Mouse (Mus musculus) heart, embryonic 16.5 days (tissue): ENCODE data around the gene Slc1a3. TPM values are rescaled to one million over a fixed set of nuclear protein-coding genes. Genes with fewer than 3 reads are reported as not detected.

Experiments
- ATAC-seq: fragments of 200-750 bp; cut with Nextera tagmentation; replicated peaks from 2 replicates; pipeline ENCODE4 v1.8.0; 2017; ENCODE audit warnings: moderate number of reproducible peaks; ENCODE audit not compliant: insufficient read depth, low FRiP score; ENCODE audit errors: extremely low read depth
- H3K27ac ChIP-seq: fragments of 300-500 bp; sonication (generic); 2 replicates; pipeline ENCODE4 v1.5.1; 2014; ENCODE audit warnings: mild to moderate bottlenecking, low read length, control low read depth, moderate library complexity
- H3K27me3 ChIP-seq: fragments of 300-500 bp; sonication (generic); 2 replicates; pipeline ENCODE4 v1.6.1; 2014; ENCODE audit warnings: low read length, mixed read lengths; ENCODE audit not compliant: control insufficient read depth, insufficient read depth
- H3K36me3 ChIP-seq: fragments of 300-500 bp; sonication (generic); 2 replicates; pipeline ENCODE4 v1.6.1; 2014; ENCODE audit not compliant: control insufficient read depth, insufficient read depth
- H3K4me1 ChIP-seq: fragments of 300-500 bp; sonication (generic); 2 replicates; pipeline ENCODE4 v1.6.1; 2014; ENCODE audit warnings: low read length, mixed read lengths; ENCODE audit not compliant: control insufficient read depth, insufficient read depth
- H3K4me2 ChIP-seq: fragments of 300-500 bp; sonication (generic); 2 replicates; pipeline ENCODE4 v1.6.1; 2014; ENCODE audit warnings: low read depth, mild to moderate bottlenecking, control low read depth, low read length
- H3K4me3 ChIP-seq: fragments of 300-500 bp; sonication (generic); 2 replicates; pipeline ENCODE4 v1.5.1; 2014; ENCODE audit warnings: mild to moderate bottlenecking, control low read depth, low read length
- H3K9ac ChIP-seq: fragments of 300-500 bp; sonication (generic); 2 replicates; pipeline ENCODE4 v1.6.1; 2014; ENCODE audit warnings: low read length, control low read depth
- H3K9me3 ChIP-seq: fragments of 300-500 bp; sonication (generic); replicated peaks from 2 replicates; pipeline ENCODE4 v1.6.1; 2016; ENCODE audit warnings: low read length; ENCODE audit not compliant: control insufficient read depth
- WGBS: fragments of 180-500 bp; shearing (Covaris S2); extraction: QIAGEN DNeasy Blood & Tissue Kit; methylation state at CpG from one replicate; pipeline ENCODE4 v1.1.7; 2014; 5-methylcytosine and 5-hydroxymethylcytosine counted together
- polyA plus RNA-seq: library from polyadenylated mRNA; unstranded; fragments of >200 nt; fragmentation: Nextera tagmentation; extraction: Ambion mirVana; gene quantifications from 2 replicates; pipeline ENCODE4 v1.2.1, GENCODE M21; 2015

The Slc1a3 gene
- polyA plus RNA-seq, 1 experiment from 2014 or later = 15.2 TPM

- Histone ChIP-seq H3K4me1 (no peaks in the 10 kb centered on the region), H3K4me2 (no peak overlapping the region), H3K27ac (no peak overlapping the region), H3K4me3 (no peak overlapping the region), H3K9me3 (no peaks in the 10 kb centered on the region), H3K27me3 (no peaks in the 10 kb centered on the region), H3K36me3 (no peaks in the 10 kb centered on the region), H3K9ac (no peak overlapping the region)
- ATAC-seq = no peak
- WGBS = 80% methylated on average over 4 of the region's 4 CpGs
Measured at GRCm38 (mm10) chr15:8634807-8635206, 75.8 kb downstream of the Slc1a3 start.

- H3K4me2 ChIP-seq = no peak overlapping the region
- H3K4me1 ChIP-seq = no peaks in the 10 kb centered on the region
- H3K4me3 ChIP-seq = no peak overlapping the region
- no peaks in the 10 kb centered on the region for H3K27me3 ChIP-seq
- H3K27ac ChIP-seq = no peak overlapping the region
- no peak for ATAC-seq
- WGBS = 81% methylated on average over 3 of the region's 3 CpGs
- no peaks in the 10 kb centered on the region for H3K9me3 ChIP-seq
- no peaks in the 10 kb centered on the region for H3K36me3 ChIP-seq
- no peak overlapping the region for H3K9ac ChIP-seq
Measured at GRCm38 (mm10) chr15:8634355-8634754, 76.2 kb downstream of the Slc1a3 start.

- Histone ChIP-seq H3K9ac (no peak overlapping the region), H3K4me2 (no peak overlapping the region), H3K4me1 (no peaks in the 10 kb centered on the region), H3K4me3 (no peak overlapping the region), H3K27ac (no peak overlapping the region), H3K36me3 (no peaks in the 10 kb centered on the region), H3K9me3 (no peaks in the 10 kb centered on the region), H3K27me3 (no peaks in the 10 kb centered on the region)
- 53% methylated on average over 6 of the region's 6 CpGs for WGBS
- ATAC-seq = no peak
Measured at GRCm38 (mm10) chr15:8633375-8633774, 77.2 kb downstream of the Slc1a3 start.

- Histone ChIP-seq H3K27me3 (no peaks in the 10 kb centered on the region), H3K9ac (no peak overlapping the region), H3K36me3 (no peaks in the 10 kb centered on the region), H3K4me3 (no peak overlapping the region), H3K4me2 (no peak overlapping the region), H3K9me3 (no peaks in the 10 kb centered on the region), H3K27ac (no peak overlapping the region), H3K4me1 (no peaks in the 10 kb centered on the region; the same call in 1 of the 2 replicates)
- no peak for ATAC-seq
- 34% methylated on average over 10 of the region's 10 CpGs for WGBS
Measured at GRCm38 (mm10) chr15:8632361-8632760, 78.2 kb downstream of the Slc1a3 start.

GRCm38 (mm10) chr15:8629317-8629831 is 81.2 kb downstream of the Slc1a3 start:
- Histone ChIP-seq H3K27me3 (peaks cover 3% of the 10 kb centered on the region; the same call in 1 of the 2 replicates), H3K9me3 (no peaks in the 10 kb centered on the region), H3K4me3 (peak overlapping the region; percentile 46), H3K4me1 (peaks cover 2% of the 10 kb centered on the region), H3K9ac (peak overlapping the region; percentile 52; the same call in 1 of the 2 replicates), H3K27ac (no peak overlapping the region), H3K36me3 (no peaks in the 10 kb centered on the region), H3K4me2 (peak overlapping the region; percentile 70)
- peak; percentile 86 for ATAC-seq
- WGBS = 1% methylated on average over 13 of the region's 13 CpGs

- Histone ChIP-seq H3K4me3 (no peak overlapping the region), H3K9me3 (no peaks in the 10 kb centered on the region), H3K4me2 (no peak overlapping the region), H3K36me3 (no peaks in the 10 kb centered on the region), H3K27me3 (peaks cover 3% of the 10 kb centered on the region; the same call in 1 of the 2 replicates), H3K9ac (no peak overlapping the region), H3K4me1 (peaks cover 2% of the 10 kb centered on the region), H3K27ac (no peak overlapping the region)
- 79% methylated on average over 8 of the region's 8 CpGs for WGBS
- ATAC-seq = no peak
Measured at GRCm38 (mm10) chr15:8628150-8628549, 82.4 kb downstream of the Slc1a3 start.

GRCm38 (mm10) chr15:8627097-8627537 is 83.4 kb downstream of the Slc1a3 start:
- Histone ChIP-seq H3K27me3 (peaks cover 3% of the 10 kb centered on the region; the same call in 1 of the 2 replicates), H3K4me1 (peaks cover 2% of the 10 kb centered on the region), H3K27ac (no peak overlapping the region), H3K36me3 (no peaks in the 10 kb centered on the region), H3K4me3 (peak overlapping the region; percentile 51), H3K9ac (peak overlapping the region; percentile 59), H3K9me3 (no peaks in the 10 kb centered on the region), H3K4me2 (peak overlapping the region; percentile 90)
- ATAC-seq = 0 out of 2 replicates have a peak, but pooled peaks have one; percentile 12
- 2% methylated on average over 15 of the region's 15 CpGs for WGBS

GRCm38 (mm10) chr15:8625370-8625769 is 85.2 kb downstream of the Slc1a3 start:
- Histone ChIP-seq H3K27ac (no peak overlapping the region), H3K9ac (no peak overlapping the region), H3K4me1 (peaks cover 2% of the 10 kb centered on the region), H3K36me3 (no peaks in the 10 kb centered on the region), H3K9me3 (no peaks in the 10 kb centered on the region), H3K27me3 (peaks cover 3% of the 10 kb centered on the region; the same call in 1 of the 2 replicates), H3K4me3 (no peak overlapping the region), H3K4me2 (peak overlapping the region; percentile 41)
- WGBS = 30% methylated on average over 7 of the region's 7 CpGs
- peak; percentile 50; the same call in 1 of the 2 replicates for ATAC-seq

GRCm38 (mm10) chr15:8623879-8624278 is 86.7 kb downstream of the Slc1a3 start:
- Histone ChIP-seq H3K27me3 (peaks cover 3% of the 10 kb centered on the region; the same call in 1 of the 2 replicates), H3K9me3 (no peaks in the 10 kb centered on the region), H3K4me1 (peaks cover 8% of the 10 kb centered on the region), H3K4me3 (no peak overlapping the region), H3K36me3 (no peaks in the 10 kb centered on the region), H3K4me2 (no peak overlapping the region), H3K9ac (no peak overlapping the region), H3K27ac (no peak overlapping the region)
- no peak for ATAC-seq
